Mouse (Mus musculus) heart, embryonic 16.5 days (tissue): Measurements from ENCODE around the gene 4930432M17Rik. TPM values are rescaled to one million over a fixed set of nuclear protein-coding genes. Genes with fewer than 3 reads are reported as not detected.

Experiments used
- ATAC-seq: fragments of 200-750 bp; cut with Nextera tagmentation; replicated peaks from 2 replicates; pipeline ENCODE4 v1.8.0; 2017; ENCODE audit warnings: moderate number of reproducible peaks; ENCODE audit not compliant: insufficient read depth, low FRiP score; ENCODE audit errors: extremely low read depth
- H3K27ac ChIP-seq: fragments of 300-500 bp; sonication (generic); 2 replicates; pipeline ENCODE4 v1.5.1; 2014; ENCODE audit warnings: mild to moderate bottlenecking, low read length, control low read depth, moderate library complexity
- H3K27me3 ChIP-seq: fragments of 300-500 bp; sonication (generic); 2 replicates; pipeline ENCODE4 v1.6.1; 2014; ENCODE audit warnings: low read length, mixed read lengths; ENCODE audit not compliant: control insufficient read depth, insufficient read depth
- H3K36me3 ChIP-seq: fragments of 300-500 bp; sonication (generic); 2 replicates; pipeline ENCODE4 v1.6.1; 2014; ENCODE audit not compliant: control insufficient read depth, insufficient read depth
- H3K4me1 ChIP-seq: fragments of 300-500 bp; sonication (generic); 2 replicates; pipeline ENCODE4 v1.6.1; 2014; ENCODE audit warnings: low read length, mixed read lengths; ENCODE audit not compliant: control insufficient read depth, insufficient read depth
- H3K4me2 ChIP-seq: fragments of 300-500 bp; sonication (generic); 2 replicates; pipeline ENCODE4 v1.6.1; 2014; ENCODE audit warnings: low read depth, mild to moderate bottlenecking, control low read depth, low read length
- H3K4me3 ChIP-seq: fragments of 300-500 bp; sonication (generic); 2 replicates; pipeline ENCODE4 v1.5.1; 2014; ENCODE audit warnings: mild to moderate bottlenecking, control low read depth, low read length
- H3K9ac ChIP-seq: fragments of 300-500 bp; sonication (generic); 2 replicates; pipeline ENCODE4 v1.6.1; 2014; ENCODE audit warnings: low read length, control low read depth
- H3K9me3 ChIP-seq: fragments of 300-500 bp; sonication (generic); replicated peaks from 2 replicates; pipeline ENCODE4 v1.6.1; 2016; ENCODE audit warnings: low read length; ENCODE audit not compliant: control insufficient read depth
- WGBS: fragments of 180-500 bp; shearing (Covaris S2); extraction: QIAGEN DNeasy Blood & Tissue Kit; methylation state at CpG from one replicate; pipeline ENCODE4 v1.1.7; 2014; 5-methylcytosine and 5-hydroxymethylcytosine counted together
- polyA plus RNA-seq: library from polyadenylated mRNA; unstranded; fragments of >200 nt; fragmentation: Nextera tagmentation; extraction: Ambion mirVana; gene quantifications from 2 replicates; pipeline ENCODE4 v1.2.1, GENCODE M21; 2015

The 4930432M17Rik gene
- polyA plus RNA-seq, 1 experiment from 2014 or later: not detected

DNA sequence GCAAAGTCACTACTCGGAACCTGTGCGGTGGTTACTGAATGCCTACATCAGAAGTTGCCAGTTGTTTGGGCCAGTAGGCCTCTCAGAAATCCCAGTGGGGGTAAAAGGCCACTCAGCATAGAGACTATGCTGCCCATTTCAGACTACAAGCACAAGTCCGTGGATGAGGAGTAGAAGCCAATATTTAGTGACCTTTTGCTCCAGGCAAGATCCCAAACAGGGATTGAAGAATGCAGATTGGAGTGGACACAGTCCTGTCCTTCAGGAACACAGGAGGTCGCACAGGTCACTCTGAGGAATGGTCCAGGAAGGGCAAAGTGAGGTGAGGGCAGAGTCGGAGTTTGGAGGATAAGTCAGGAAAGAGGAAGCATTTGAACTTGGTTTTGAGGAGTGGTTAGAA is 23.2 kb downstream of the 4930432M17Rik start:
- no peaks in the 10 kb centered on the region for H3K9me3 ChIP-seq
- no peak overlapping the region for H3K4me2 ChIP-seq
- ATAC-seq: no peak
- no peak overlapping the region for H3K27ac ChIP-seq
- no peaks in the 10 kb centered on the region for H3K36me3 ChIP-seq
- H3K4me1 ChIP-seq: no peaks in the 10 kb centered on the region
- 79% methylated on average over 5 of the region's 5 CpGs for WGBS
- no peak overlapping the region for H3K4me3 ChIP-seq
- no peak overlapping the region for H3K9ac ChIP-seq
- no peaks in the 10 kb centered on the region for H3K27me3 ChIP-seq

DNA sequence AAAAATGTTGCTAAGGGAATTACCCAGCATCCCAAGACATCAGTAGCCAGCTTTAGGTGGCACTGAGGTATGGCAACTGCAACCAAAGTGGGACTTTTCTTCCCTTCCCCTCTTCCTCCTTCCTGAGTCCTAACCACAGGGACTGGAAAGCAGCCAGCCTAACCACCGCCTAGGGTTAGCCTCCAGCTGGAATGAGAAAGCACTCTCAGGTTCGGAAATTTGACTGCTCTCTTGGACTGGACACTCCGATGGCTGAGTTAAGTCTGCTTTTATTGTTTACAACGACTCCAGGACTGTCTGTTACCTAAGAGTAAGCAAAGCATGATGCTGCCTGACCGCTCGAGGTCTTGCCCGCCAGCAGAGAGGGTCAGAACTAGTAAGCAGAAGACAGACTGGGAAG is 26.6 kb downstream of the 4930432M17Rik start:
- H3K9ac ChIP-seq: no peak overlapping the region
- 75% methylated on average over 7 of the region's 7 CpGs for WGBS
- no peak overlapping the region for H3K27ac ChIP-seq

DNA sequence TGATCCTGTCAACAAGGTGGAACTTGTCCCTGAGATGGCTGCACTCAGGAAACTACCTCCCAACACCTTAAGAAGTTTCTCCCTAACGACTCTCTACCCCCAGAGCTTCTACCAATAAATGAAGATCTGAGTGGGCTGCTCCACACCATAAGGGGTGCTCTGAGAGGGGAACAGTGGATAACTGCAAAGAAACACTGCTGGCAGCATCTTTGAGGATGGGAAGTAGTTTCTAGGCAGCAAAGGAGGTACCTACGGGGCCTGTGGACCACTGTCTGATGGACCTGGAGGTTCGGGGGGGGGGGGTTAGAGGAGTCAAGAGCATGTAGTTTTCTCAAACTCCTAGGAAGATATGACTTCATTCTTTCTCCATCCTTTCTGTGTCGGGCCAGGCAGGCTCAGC is 28.8 kb downstream of the 4930432M17Rik start:
- H3K27ac ChIP-seq: no peak overlapping the region

More for the DNA sequence above, 26.6 kb downstream of the 4930432M17Rik start:
- no peaks in the 10 kb centered on the region for H3K9me3 ChIP-seq
- no peaks in the 10 kb centered on the region for H3K27me3 ChIP-seq
- peaks cover 7% of the 10 kb centered on the region for H3K4me1 ChIP-seq
- no peak overlapping the region for H3K4me2 ChIP-seq
- no peak overlapping the region for H3K4me3 ChIP-seq
- ATAC-seq: no peak
- no peaks in the 10 kb centered on the region for H3K36me3 ChIP-seq

DNA sequence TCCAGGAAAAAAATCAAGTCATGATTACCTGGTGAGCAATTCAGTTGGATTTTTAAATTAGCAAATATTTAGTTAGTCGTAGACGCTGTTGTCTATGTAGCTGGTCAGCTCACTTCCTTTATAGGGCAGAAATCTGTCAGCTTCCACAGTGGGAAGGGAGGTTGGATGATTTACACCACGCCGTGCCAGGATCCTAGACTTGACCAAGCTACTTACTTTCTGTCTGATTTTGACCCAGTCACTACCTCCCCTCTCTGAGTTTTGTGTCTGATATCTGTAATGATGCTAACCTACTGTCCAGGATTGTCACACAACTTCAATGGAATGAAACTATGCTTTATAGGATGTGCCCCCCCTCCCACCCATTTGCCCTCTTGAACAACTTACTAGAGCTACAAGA is 29.3 kb downstream of the 4930432M17Rik start:
- no peak overlapping the region for H3K27ac ChIP-seq
- H3K4me3 ChIP-seq: no peak overlapping the region
- no peaks in the 10 kb centered on the region for H3K9me3 ChIP-seq
- no peak overlapping the region for H3K4me2 ChIP-seq
- ATAC-seq: no peak
- H3K4me1 ChIP-seq: peaks cover 7% of the 10 kb centered on the region
- no peaks in the 10 kb centered on the region for H3K27me3 ChIP-seq
- H3K36me3 ChIP-seq: no peaks in the 10 kb centered on the region
- WGBS: 77% methylated on average over 4 of the region's 4 CpGs
- no peak overlapping the region for H3K9ac ChIP-seq

More for the DNA sequence above, 28.8 kb downstream of the 4930432M17Rik start:
- H3K4me3 ChIP-seq: no peak overlapping the region
- H3K4me1 ChIP-seq: peaks cover 7% of the 10 kb centered on the region
- no peaks in the 10 kb centered on the region for H3K36me3 ChIP-seq
- H3K9ac ChIP-seq: no peak overlapping the region
- H3K9me3 ChIP-seq: no peaks in the 10 kb centered on the region
- WGBS: 70% methylated on average over 4 of the region's 4 CpGs
- no peak for ATAC-seq
- H3K27me3 ChIP-seq: no peaks in the 10 kb centered on the region
- no peak overlapping the region for H3K4me2 ChIP-seq

DNA sequence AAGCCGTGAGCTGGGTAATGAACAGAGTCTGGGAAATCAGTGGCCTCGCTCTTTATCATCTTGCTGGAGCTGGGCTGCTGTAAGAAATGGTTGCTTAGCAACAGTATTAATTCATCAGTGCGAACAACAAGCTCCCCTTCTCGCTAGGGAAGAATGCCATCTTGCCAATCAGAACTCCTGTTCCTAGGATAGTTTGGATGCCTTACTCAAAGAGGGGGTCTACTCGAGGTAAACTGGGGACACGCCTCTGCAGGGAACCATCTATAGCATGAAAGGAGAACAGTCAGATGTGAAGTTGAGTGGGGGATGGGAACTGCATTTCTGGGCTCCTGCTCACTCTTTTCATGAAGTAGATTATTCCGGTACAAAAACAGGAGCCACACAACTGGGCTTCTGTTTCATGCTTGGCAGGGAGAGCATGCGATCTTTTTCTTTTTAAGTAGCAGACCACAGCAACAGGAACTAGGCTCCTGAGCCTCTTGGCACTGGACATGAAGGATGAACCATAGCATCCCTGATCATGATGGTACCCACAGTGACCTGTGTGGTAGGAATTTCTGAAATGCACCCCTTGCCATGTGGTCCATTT is 29.9 kb downstream of the 4930432M17Rik start:
- Histone ChIP-seq H3K9me3 (no peaks in the 10 kb centered on the region), H3K4me3 (no peak overlapping the region), H3K4me2 (no peak overlapping the region), H3K27ac (no peak overlapping the region), H3K36me3 (no peaks in the 10 kb centered on the region), H3K27me3 (no peaks in the 10 kb centered on the region), H3K9ac (no peak overlapping the region), H3K4me1 (peaks cover 7% of the 10 kb centered on the region)
- 31% methylated on average over 8 of the region's 8 CpGs for WGBS
- no peak for ATAC-seq

DNA sequence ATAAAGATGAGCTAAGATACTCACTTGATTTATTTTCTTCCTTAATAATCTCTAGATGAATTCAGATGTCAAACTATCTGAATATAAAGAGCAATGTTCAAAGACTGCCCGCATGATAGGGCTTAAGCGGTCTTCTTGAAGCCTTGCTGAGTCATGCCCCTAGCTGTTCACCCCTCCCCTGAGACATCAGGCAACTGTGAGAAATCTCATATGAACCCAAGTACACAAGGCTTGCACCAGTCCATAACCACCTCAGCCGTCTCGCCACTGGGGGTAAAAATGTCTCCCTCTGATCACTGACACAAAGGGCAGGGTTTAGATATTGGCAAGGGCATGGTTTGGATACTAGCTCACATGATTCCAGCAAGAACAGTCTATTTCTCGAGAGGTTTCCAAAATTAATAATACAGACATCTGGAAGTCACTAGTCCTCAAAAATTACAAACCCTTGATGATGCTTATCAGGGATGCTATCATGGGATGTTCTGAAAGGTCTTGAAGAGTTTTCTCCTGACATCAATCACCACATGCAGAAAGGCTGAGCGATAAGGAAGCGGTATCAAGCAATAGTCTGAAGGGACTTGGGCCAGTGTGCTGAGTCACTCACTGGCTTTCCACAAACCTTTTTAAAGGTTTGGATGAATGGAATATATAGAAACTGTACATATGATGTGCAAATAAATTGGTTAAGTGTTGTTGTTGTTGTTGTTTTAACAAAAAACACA is 32.8 kb downstream of the 4930432M17Rik start:
- Histone ChIP-seq H3K4me3 (no peak overlapping the region), H3K4me1 (peaks cover 12% of the 10 kb centered on the region), H3K36me3 (no peaks in the 10 kb centered on the region), H3K9ac (no peak overlapping the region), H3K4me2 (no peak overlapping the region), H3K27ac (no peak overlapping the region), H3K27me3 (no peaks in the 10 kb centered on the region), H3K9me3 (no peaks in the 10 kb centered on the region)
- no peak for ATAC-seq
- 71% methylated on average over 7 of the region's 7 CpGs for WGBS

DNA sequence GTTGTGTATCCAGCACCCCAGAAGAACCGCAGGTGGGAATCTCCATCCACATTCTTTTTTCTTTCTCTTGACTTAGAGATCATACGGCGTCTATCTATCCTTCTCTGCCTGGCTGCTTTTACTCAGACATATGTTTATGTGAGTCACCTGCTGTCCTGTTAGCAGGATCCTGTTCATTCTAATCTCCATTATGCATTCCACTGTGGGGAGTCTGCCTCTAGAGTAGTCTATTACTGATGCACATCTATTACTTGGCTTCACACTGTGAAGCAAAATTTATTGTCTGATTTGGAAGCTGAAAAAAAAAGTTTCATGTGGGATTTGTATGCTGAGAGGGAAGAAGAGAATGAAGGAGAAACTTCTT is 33.3 kb downstream of the 4930432M17Rik start:
- Histone ChIP-seq H3K27ac (no peak overlapping the region), H3K36me3 (no peaks in the 10 kb centered on the region), H3K9me3 (no peaks in the 10 kb centered on the region), H3K4me2 (no peak overlapping the region), H3K4me3 (no peak overlapping the region), H3K27me3 (no peaks in the 10 kb centered on the region), H3K9ac (no peak overlapping the region), H3K4me1 (peaks cover 12% of the 10 kb centered on the region)
- 87% methylated on average over 3 of the region's 3 CpGs for WGBS
- ATAC-seq: no peak

DNA sequence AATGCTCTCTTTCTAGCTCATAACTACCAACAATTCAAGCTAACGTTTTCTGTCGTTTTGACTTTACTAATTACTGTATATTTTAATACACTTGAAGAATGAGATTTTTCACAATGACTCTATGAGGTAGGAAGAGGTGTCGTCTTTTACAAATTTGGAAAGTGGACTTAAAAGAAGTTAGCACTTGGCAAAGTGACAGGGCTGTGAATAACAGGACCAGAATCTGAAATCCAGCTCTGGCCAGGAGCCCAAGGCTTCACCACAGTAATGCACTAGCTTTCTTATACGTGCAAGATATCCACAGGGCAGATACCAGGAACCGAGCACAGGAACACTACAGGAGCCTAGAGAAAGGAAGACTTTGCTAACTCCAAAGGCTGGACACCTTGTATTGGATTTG is 35.5 kb downstream of the 4930432M17Rik start:
- no peaks in the 10 kb centered on the region for H3K27me3 ChIP-seq
- H3K36me3 ChIP-seq: no peaks in the 10 kb centered on the region
- no peak for ATAC-seq
- no peak overlapping the region for H3K9ac ChIP-seq
- peaks cover 9% of the 10 kb centered on the region for H3K4me1 ChIP-seq
- H3K4me3 ChIP-seq: no peak overlapping the region
- H3K9me3 ChIP-seq: no peaks in the 10 kb centered on the region
- no peak overlapping the region for H3K27ac ChIP-seq
- WGBS: 43% methylated on average over 5 of the region's 5 CpGs
- no peak overlapping the region for H3K4me2 ChIP-seq

DNA sequence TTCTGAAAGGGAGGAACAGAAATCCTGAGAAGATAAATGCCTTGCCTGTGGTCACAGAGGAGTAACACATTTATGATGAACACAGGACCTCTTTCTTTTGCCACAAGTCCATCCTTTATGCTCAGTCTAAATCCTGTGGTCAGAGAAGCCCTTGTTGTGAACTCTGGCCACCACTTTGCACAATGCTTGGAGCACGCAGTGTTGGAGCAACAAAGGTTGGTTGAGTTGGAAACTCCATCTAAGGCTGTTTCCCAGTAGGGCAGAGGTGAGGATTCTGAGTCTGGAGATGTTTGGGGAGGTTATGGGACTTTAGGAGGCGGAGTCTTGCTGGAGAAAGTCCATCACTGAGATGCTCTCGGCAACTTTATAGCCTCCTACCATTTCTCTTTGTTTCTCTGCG is 36.5 kb downstream of the 4930432M17Rik start:
- Histone ChIP-seq H3K4me1 (peaks cover 13% of the 10 kb centered on the region), H3K36me3 (no peaks in the 10 kb centered on the region), H3K27me3 (no peaks in the 10 kb centered on the region), H3K9me3 (no peaks in the 10 kb centered on the region), H3K27ac (no peak overlapping the region), H3K4me2 (no peak overlapping the region), H3K4me3 (no peak overlapping the region), H3K9ac (no peak overlapping the region)
- 90% methylated on average over 4 of the region's 4 CpGs for WGBS
- ATAC-seq: no peak
